Mouse (Mus musculus) myocyte (in vitro differentiated cells): ENCODE measurements at regions not wholly inside any gene's neighbourhood (a gene's known extent, or its start where the extent isn't known, plus 50 kb on each side); places are given as distances from the start of the nearest gene placed in this dataset.

ENCODE experiments used
- CEBPB ChIP-seq: IDR thresholded peaks from 2 replicates; pipeline ENCODE4 v1.6.1; 2011; ENCODE audit warnings: mild to moderate bottlenecking, moderate library complexity; ENCODE audit not compliant: poor library complexity, insufficient read depth, severe bottlenecking
- MAX ChIP-seq: IDR thresholded peaks from one replicate; pipeline ENCODE4 v1.6.1; 2011; ENCODE audit warnings: low read depth, mild to moderate bottlenecking, control low read depth
- MYOD1 ChIP-seq, 3 experiments: IDR thresholded peaks; one replicate each; pipeline ENCODE4 v1.6.1; 2011; ENCODE audit warnings: control low read depth in 2 of 3, low read depth in 2 of 3, mild to moderate bottlenecking in 2 of 3, moderate library complexity in 1 of 3; ENCODE audit not compliant: insufficient read length in 2 of 3, control insufficient read depth in 1 of 3
- MYOG ChIP-seq, 3 experiments: IDR thresholded peaks; one replicate each; pipeline ENCODE4 v1.6.1; 2011; ENCODE audit warnings: control low read depth in 2 of 3, low read depth in 2 of 3, mild to moderate bottlenecking in 2 of 3; ENCODE audit not compliant: insufficient read length in 2 of 3, control insufficient read depth in 1 of 3, insufficient read depth in 1 of 3
- POLR2A ChIP-seq: IDR thresholded peaks from one replicate; pipeline ENCODE4 v1.6.1; 2011; ENCODE audit warnings: low read depth, mild to moderate bottlenecking, control low read depth, moderate library complexity; ENCODE audit not compliant: insufficient read length
- REST ChIP-seq: IDR thresholded peaks from one replicate; pipeline ENCODE4 v1.6.1; 2011; ENCODE audit warnings: mild to moderate bottlenecking, control low read depth, moderate library complexity; ENCODE audit not compliant: insufficient read depth, insufficient read length
- TCF12 ChIP-seq: IDR thresholded peaks from one replicate; pipeline ENCODE4 v1.6.1; 2011; ENCODE audit warnings: mild to moderate bottlenecking, control low read depth; ENCODE audit not compliant: poor library complexity, insufficient read depth, severe bottlenecking
- TCF3 ChIP-seq: IDR thresholded peaks from one replicate; pipeline ENCODE4 v1.6.1; 2011; ENCODE audit warnings: low read depth, control low read depth; ENCODE audit not compliant: insufficient read length
- USF1 ChIP-seq: IDR thresholded peaks from one replicate; pipeline ENCODE4 v1.6.1; 2011; ENCODE audit warnings: low read depth, mild to moderate bottlenecking, control low read depth, moderate library complexity

DNA sequence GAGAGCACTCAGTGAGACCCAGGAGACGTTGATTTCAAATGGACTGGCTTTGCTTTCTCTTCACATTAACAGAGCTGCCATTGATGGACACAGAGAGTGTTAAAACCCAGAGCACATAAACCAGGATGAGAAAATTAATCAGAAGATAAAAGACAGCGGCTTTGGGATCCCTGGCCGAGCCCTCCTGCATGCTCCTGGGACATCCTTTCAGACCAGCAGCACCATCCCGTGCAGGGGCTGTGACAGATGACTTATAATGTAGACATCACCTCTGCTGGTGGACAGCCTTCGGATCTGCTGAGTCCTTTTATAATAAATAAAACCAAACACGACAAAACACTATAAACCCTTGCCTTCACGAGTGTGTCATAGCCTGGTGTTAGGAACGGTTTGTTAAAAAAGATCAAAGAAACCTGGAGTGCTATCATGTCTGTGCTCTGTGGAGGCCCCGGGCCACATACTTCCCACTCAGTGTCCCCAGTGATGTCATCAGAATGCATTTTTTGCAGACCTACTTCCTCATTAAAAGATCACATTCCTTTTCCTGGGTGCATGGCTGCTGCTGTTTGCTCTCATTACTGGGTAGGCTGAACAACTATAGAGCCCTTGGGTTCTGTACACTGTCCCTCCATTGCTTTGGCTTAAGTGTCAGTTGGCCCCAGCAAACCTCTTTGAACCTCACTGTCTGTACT is 130.2 kb upstream of the Serp2 start:
- TF ChIP-seq POLR2A (no peak), USF1 (no peak), TCF3 (no peak), MYOD1 (IDR thresholded peaks at IDR 0.05; ENCODE audit: control insufficient read depth in 1 of 3, insufficient read length in 2 of 3, low read depth in 2 of 3) (no peak), MAX (no peak), MYOG (IDR thresholded peaks at IDR 0.05; ENCODE audit: control insufficient read depth in 1 of 3, insufficient read depth in 1 of 3, insufficient read length in 2 of 3, low read depth in 2 of 3) (no peak), REST (no peak), CEBPB (no peak), TCF12 (no peak)
